Mouse (Mus musculus): ENCODE measurements around the gene 1600015I10Rik. TPM values are rescaled to one million over a fixed set of nuclear protein-coding genes. Genes with fewer than 3 reads are reported as not detected.
A peak's percentile ranks its signal among the peaks of the same experiment; 100 is the strongest.
"Not testable (repeated sequence)": the region's sequence is repeated elsewhere in the genome, so short reads cannot be mapped to it uniquely, and the experiment has no call there.

The 1600015I10Rik gene
- total RNA-seq (2021), result not detected
- long read RNA-seq, result 0 reads

- no peak for DNase-seq (ENCODE audit: low spot score in 2 of 2)
These were observed at the start of gene 1600015I10Rik for GRCm38 (mm10) chr6:48929595-48929994. TSS of gene 1600015I10Rik (plus strand) at chr6:48929895.

- no peak for DNase-seq (ENCODE audit: low spot score in 2 of 2)
These were observed 35.5 kb upstream of the 1600015I10Rik start for GRCm38 (mm10) chr6:48894203-48894602.

GRCm38 (mm10) chr6:48894938-48895818 lies 34.5 kb upstream of the 1600015I10Rik start:
- no peak for DNase-seq (ENCODE audit: low spot score in 2 of 2)

GRCm38 (mm10) chr6:48895941-48896340 lies 33.8 kb upstream of the 1600015I10Rik start:
- DNase-seq (ENCODE audit: low spot score in 2 of 2), result no peak

GRCm38 (mm10) chr6:48896956-48897355 lies 32.7 kb upstream of the 1600015I10Rik start:
- DNase-seq (ENCODE audit: low spot score in 2 of 2), result no peak

- not testable (repeated sequence) for DNase-seq (ENCODE audit: low spot score in 2 of 2)
These were observed 28.4 kb upstream of the 1600015I10Rik start for GRCm38 (mm10) chr6:48901316-48901715.

GRCm38 (mm10) chr6:48902511-48903406 lies 26.9 kb upstream of the 1600015I10Rik start:
- DNase-seq (ENCODE audit: low spot score in 2 of 2), result no peak

- DNase-seq (ENCODE audit: low spot score in 2 of 2), result no peak
These were observed 26.3 kb upstream of the 1600015I10Rik start for GRCm38 (mm10) chr6:48903437-48903836.

- DNase-seq (ENCODE audit: low spot score in 2 of 2), result no peak
These were observed 24.1 kb upstream of the 1600015I10Rik start for GRCm38 (mm10) chr6:48905606-48906005.

GRCm38 (mm10) chr6:48906371-48906770 lies 23.3 kb upstream of the 1600015I10Rik start:
- DNase-seq (ENCODE audit: low spot score in 2 of 2), result no peak

GRCm38 (mm10) chr6:48909229-48909628 lies 20.5 kb upstream of the 1600015I10Rik start:
- DNase-seq (ENCODE audit: low spot score in 2 of 2), result no peak

GRCm38 (mm10) chr6:48912033-48912432 lies 17.7 kb upstream of the 1600015I10Rik start:
- DNase-seq (ENCODE audit: low spot score in 2 of 2), result no peak

- DNase-seq (ENCODE audit: low spot score in 2 of 2), result no peak
These were observed 16.1 kb upstream of the 1600015I10Rik start for GRCm38 (mm10) chr6:48913587-48913986.

GRCm38 (mm10) chr6:48949596-48949995 lies 19.9 kb downstream of the 1600015I10Rik start:
- DNase-seq (ENCODE audit: low spot score in 2 of 2), result no peak

GRCm38 (mm10) chr6:48950676-48951075 lies 21.0 kb downstream of the 1600015I10Rik start:
- no peak for DNase-seq (ENCODE audit: low spot score in 2 of 2)

- DNase-seq (ENCODE audit: low spot score in 2 of 2), result no peak
These were observed 21.9 kb downstream of the 1600015I10Rik start for GRCm38 (mm10) chr6:48951630-48952029.

GRCm38 (mm10) chr6:48953220-48953619 lies 23.5 kb downstream of the 1600015I10Rik start:
- DNase-seq (ENCODE audit: low spot score in 2 of 2), result no peak

- DNase-seq (ENCODE audit: low spot score in 2 of 2), result no peak
These were observed 24.5 kb downstream of the 1600015I10Rik start for GRCm38 (mm10) chr6:48954211-48954610.

- DNase-seq (ENCODE audit: low spot score in 2 of 2), result peak; percentile 7 to 49
These were observed 25.3 kb downstream of the 1600015I10Rik start for GRCm38 (mm10) chr6:48954946-48955345.

- no peak for DNase-seq (ENCODE audit: low spot score in 2 of 2)
These were observed 27.1 kb downstream of the 1600015I10Rik start for GRCm38 (mm10) chr6:48956785-48957184.

- no peak for DNase-seq (ENCODE audit: low spot score in 2 of 2)
These were observed 28.4 kb downstream of the 1600015I10Rik start for GRCm38 (mm10) chr6:48958053-48958452.

GRCm38 (mm10) chr6:48959151-48959550 lies 29.5 kb downstream of the 1600015I10Rik start:
- DNase-seq (ENCODE audit: low spot score in 2 of 2), result peak in 1 of 2 experiments; percentile 13

Data from layer of hippocampus, adult 18-20 months (tissue).